Mouse (Mus musculus): ENCODE measurements around the gene Chid1.

- no peak for TF ChIP-seq CTCF (IDR thresholded peaks at IDR 0.05; ENCODE audit: low read depth)
- TF ChIP-seq EP300 (IDR thresholded peaks at IDR 0.05; ENCODE audit: low read depth): no peak
Observed at GRCm38 (mm10) chr7:141570625-141571295, 31.1 kb upstream of the Chid1 start.
